Mouse (Mus musculus): ENCODE measurements around the gene Dpt. TPM values are rescaled to one million over a fixed set of nuclear protein-coding genes. Genes with fewer than 3 reads are reported as not detected.
"Not testable (repeated sequence)": the region's sequence is repeated elsewhere in the genome, so short reads cannot be mapped to it uniquely, and the experiment has no call there.

Gene Dpt
- polyA plus RNA-seq, 1 experiment, result not detected

DNA sequence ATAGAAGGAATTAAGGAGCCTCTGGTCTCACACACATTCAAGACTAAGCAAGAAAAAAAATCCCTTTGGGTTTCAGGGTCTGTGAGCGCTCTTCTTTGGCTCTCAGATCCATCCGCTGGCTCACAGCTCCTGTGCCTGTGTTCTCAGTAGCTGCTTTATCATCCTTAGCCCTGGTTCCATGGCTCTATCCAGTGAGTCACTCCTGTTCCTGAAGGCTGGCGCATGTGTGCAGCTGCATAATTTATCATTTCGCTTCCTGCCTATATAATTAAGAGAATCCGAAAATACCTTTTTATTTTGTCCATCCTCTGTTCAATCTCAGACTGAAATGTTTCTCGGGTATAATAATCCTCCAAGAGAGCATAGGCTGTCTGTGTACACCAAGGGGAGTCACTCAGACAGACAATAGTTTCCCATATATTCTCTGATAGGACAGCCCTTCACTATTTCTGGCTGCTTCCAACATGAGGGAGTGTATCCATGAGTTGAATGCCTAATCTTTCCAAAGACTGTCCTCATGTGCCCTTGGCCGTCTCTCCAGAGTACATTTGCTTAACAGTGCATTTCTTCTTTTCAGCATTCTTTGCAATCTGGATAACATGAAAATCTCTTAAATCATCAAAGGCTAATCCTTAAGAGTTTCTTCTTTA, 52.3 kb downstream of the Dpt start:
- Histone ChIP-seq H3K36me3 (replicated peaks; ENCODE audit: low read length) (no peaks in the 10 kb centered on the region), H3K27me3 (replicated peaks) (no peaks in the 10 kb centered on the region), H3K4me1 (no peaks in the 10 kb centered on the region), H3K9me3 (0 out of 2 replicates have a peak, but pooled peaks cover 9% of the 10 kb centered on the region), H3K4me3 (replicated peaks) (no peak overlapping the region)
- no peak for TF ChIP-seq GATA1 (IDR thresholded peaks at IDR 0.05; ENCODE audit: borderline replicate concordance, low read length)
- no peak for TF ChIP-seq FLI1 (IDR thresholded peaks at IDR 0.05; ENCODE audit: low read length)

DNA sequence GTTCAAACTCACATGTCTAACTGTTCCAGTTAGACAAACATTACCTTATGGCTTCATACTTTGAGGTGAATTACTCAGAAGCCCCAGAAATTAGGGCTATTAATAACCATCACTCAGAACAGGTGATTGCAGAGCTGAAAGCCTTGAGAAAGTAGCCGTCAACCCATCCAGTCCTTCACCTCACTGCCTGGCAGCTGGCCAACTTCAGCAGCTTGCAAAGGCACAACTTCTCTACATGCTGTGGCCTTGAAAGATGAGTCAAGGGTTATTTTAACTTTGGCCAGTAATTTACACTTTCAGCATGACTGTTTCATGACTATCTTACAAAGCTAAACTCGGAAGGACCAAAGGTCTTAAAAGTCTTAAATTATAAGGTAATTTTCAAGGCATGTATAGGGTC, 59.3 kb downstream of the Dpt start:
- not testable (repeated sequence) for H3K9me3 ChIP-seq; H3K36me3 ChIP-seq (replicated peaks; ENCODE audit: low read length); H3K27me3 ChIP-seq (replicated peaks); H3K4me3 ChIP-seq (replicated peaks); H3K4me1 ChIP-seq

- Histone ChIP-seq H3K27me3 (replicated peaks) (no peaks in the 10 kb centered on the region), H3K4me1 (no peaks in the 10 kb centered on the region), H3K9me3 (no peaks in the 10 kb centered on the region), H3K4me3 (replicated peaks) (no peak overlapping the region), H3K36me3 (replicated peaks; ENCODE audit: low read length) (no peaks in the 10 kb centered on the region)
- TF ChIP-seq GATA1 (IDR thresholded peaks at IDR 0.05; ENCODE audit: borderline replicate concordance, low read length), result no peak
- TF ChIP-seq FLI1 (IDR thresholded peaks at IDR 0.05; ENCODE audit: low read length), result no peak
Observed at GRCm38 (mm10) chr1:164859952-164860351, 63.5 kb downstream of the Dpt start.

GRCm38 (mm10) chr1:164860782-164861181, 64.3 kb downstream of the Dpt start:
- H3K36me3 ChIP-seq (replicated peaks; ENCODE audit: low read length), result no peaks in the 10 kb centered on the region
- no peak; the same call in 2 of the 3 replicates for TF ChIP-seq GATA1 (IDR thresholded peaks at IDR 0.05; ENCODE audit: borderline replicate concordance, low read length)
- TF ChIP-seq FLI1 (IDR thresholded peaks at IDR 0.05; ENCODE audit: low read length), result no peak
- no peaks in the 10 kb centered on the region for H3K9me3 ChIP-seq
- H3K4me1 ChIP-seq, result no peaks in the 10 kb centered on the region
- no peaks in the 10 kb centered on the region for H3K27me3 ChIP-seq (replicated peaks)
- peak overlapping the region; percentile 26 for H3K4me3 ChIP-seq (replicated peaks)

GRCm38 (mm10) chr1:164861501-164861900, 65.1 kb downstream of the Dpt start:
- TF ChIP-seq FLI1 (IDR thresholded peaks at IDR 0.05; ENCODE audit: low read length) (no peak), GATA1 (IDR thresholded peaks at IDR 0.05; ENCODE audit: borderline replicate concordance, low read length) (no peak)
- no peaks in the 10 kb centered on the region for H3K4me1 ChIP-seq
- H3K36me3 ChIP-seq (replicated peaks; ENCODE audit: low read length), result no peaks in the 10 kb centered on the region
- H3K4me3 ChIP-seq (replicated peaks), result no peak overlapping the region
- no peaks in the 10 kb centered on the region for H3K27me3 ChIP-seq (replicated peaks)
- no peaks in the 10 kb centered on the region for H3K9me3 ChIP-seq

DNA sequence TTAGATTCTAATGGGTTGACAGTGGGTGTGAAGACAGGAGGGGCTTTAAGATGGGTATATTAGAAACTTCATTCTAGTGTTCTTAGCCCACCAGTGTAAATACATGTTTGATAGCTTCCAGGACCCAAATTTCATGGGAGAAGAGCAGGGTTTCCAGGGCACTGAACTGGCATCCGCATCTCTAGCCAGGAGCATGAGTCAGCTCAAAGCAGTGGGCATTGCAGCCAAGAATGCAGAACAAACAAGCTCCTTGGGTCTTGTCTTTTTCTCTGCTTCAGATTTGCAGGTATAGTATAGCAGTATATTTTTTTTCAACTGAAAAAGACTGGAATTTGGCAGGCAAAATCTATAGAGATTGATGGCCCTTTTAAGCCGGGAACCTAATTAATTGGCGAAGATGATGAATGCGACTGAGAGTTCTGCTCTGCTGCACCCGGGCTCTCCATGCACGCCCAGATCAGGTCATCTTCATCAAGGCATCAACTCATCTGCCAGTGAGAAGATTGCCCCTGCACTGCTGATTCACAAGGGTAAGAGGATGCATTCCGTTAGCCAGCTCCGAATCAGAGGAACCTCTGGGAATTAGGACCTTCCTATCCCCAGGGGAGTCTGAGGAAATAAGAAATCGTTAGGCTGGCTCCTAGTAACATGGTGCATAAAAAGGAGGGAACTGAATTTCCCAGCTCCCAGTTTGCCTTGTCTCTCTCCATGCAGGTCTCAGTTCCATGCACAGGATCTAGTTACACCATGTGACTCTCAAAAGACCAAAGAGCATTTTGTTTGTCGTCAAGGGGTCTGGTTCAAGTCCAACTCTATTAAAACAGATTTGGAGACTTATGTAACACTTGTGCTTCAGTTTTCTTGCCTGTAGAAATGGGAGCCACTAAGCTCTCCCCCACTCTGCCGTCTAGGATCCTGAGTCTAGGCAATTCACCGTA, 66.8 kb downstream of the Dpt start:
- Histone ChIP-seq H3K27me3 (replicated peaks) (peaks cover 2% of the 10 kb centered on the region), H3K4me1 (no peaks in the 10 kb centered on the region), H3K9me3 (no peaks in the 10 kb centered on the region), H3K4me3 (replicated peaks) (no peak overlapping the region), H3K36me3 (replicated peaks; ENCODE audit: low read length) (no peaks in the 10 kb centered on the region)
- TF ChIP-seq FLI1 (IDR thresholded peaks at IDR 0.05; ENCODE audit: low read length), result no peak
- no peak for TF ChIP-seq GATA1 (IDR thresholded peaks at IDR 0.05; ENCODE audit: borderline replicate concordance, low read length)

GRCm38 (mm10) chr1:164864666-164865065, 68.2 kb downstream of the Dpt start:
- no peak for TF ChIP-seq FLI1 (IDR thresholded peaks at IDR 0.05; ENCODE audit: low read length)
- TF ChIP-seq GATA1 (IDR thresholded peaks at IDR 0.05; ENCODE audit: borderline replicate concordance, low read length), result no peak
- H3K4me3 ChIP-seq (replicated peaks), result no peak overlapping the region
- H3K9me3 ChIP-seq, result no peaks in the 10 kb centered on the region
- no peaks in the 10 kb centered on the region for H3K4me1 ChIP-seq
- H3K36me3 ChIP-seq (replicated peaks; ENCODE audit: low read length), result no peaks in the 10 kb centered on the region
- H3K27me3 ChIP-seq (replicated peaks), result peaks cover 2% of the 10 kb centered on the region

- Histone ChIP-seq H3K27me3 (replicated peaks) (peaks cover 2% of the 10 kb centered on the region), H3K9me3 (peaks cover 5% of the 10 kb centered on the region), H3K4me1 (no peaks in the 10 kb centered on the region), H3K36me3 (replicated peaks; ENCODE audit: low read length) (no peaks in the 10 kb centered on the region), H3K4me3 (replicated peaks) (no peak overlapping the region)
- TF ChIP-seq GATA1 (IDR thresholded peaks at IDR 0.05; ENCODE audit: borderline replicate concordance, low read length), result no peak
- no peak for TF ChIP-seq FLI1 (IDR thresholded peaks at IDR 0.05; ENCODE audit: low read length)
Observed at GRCm38 (mm10) chr1:164870694-164871093, 74.2 kb downstream of the Dpt start.

Other genes with a start within 250 kb of the Dpt start
- not detected in 2 replicates for gene Xcl1, start 138.9 kb downstream of the Dpt start, polyA plus RNA-seq (2012; ENCODE audit: insufficient read depth, low replicate concordance)

Measured in megakaryocyte, embryonic 14.5 days (primary cell).